Mouse (Mus musculus) left cerebral cortex, postnatal 25 days (tissue): ENCODE data around the gene Ppp1r12c. TPM values are rescaled to one million over a fixed set of nuclear protein-coding genes. Genes with fewer than 3 reads are reported as not detected.
"Not testable (repeated sequence)": the region's sequence is repeated elsewhere in the genome, so short reads cannot be mapped to it uniquely, and the experiment has no call there.

Source experiments
- DNase-seq, 2 experiments: peaks; one replicate each; pipeline ENCODE4 v3.0.0; 2022; ENCODE audit warnings: low spot score in 2 of 2, mixed read lengths in 1 of 2
- intact Hi-C: fragments of 180-260 bp; cut with DNase I; formaldehyde crosslinking; loops from one replicate; pipeline ENCODE4 v1.15.1; 2025
- total RNA-seq, 2 experiments: library from RNA; stranded (reverse); gene quantifications; 2 replicates each; pipeline ENCODE4 v1.2.3; 2021

Gene Ppp1r12c
- 100 to 1,000 TPM; 131 to 156 TPM for total RNA-seq

DNA sequence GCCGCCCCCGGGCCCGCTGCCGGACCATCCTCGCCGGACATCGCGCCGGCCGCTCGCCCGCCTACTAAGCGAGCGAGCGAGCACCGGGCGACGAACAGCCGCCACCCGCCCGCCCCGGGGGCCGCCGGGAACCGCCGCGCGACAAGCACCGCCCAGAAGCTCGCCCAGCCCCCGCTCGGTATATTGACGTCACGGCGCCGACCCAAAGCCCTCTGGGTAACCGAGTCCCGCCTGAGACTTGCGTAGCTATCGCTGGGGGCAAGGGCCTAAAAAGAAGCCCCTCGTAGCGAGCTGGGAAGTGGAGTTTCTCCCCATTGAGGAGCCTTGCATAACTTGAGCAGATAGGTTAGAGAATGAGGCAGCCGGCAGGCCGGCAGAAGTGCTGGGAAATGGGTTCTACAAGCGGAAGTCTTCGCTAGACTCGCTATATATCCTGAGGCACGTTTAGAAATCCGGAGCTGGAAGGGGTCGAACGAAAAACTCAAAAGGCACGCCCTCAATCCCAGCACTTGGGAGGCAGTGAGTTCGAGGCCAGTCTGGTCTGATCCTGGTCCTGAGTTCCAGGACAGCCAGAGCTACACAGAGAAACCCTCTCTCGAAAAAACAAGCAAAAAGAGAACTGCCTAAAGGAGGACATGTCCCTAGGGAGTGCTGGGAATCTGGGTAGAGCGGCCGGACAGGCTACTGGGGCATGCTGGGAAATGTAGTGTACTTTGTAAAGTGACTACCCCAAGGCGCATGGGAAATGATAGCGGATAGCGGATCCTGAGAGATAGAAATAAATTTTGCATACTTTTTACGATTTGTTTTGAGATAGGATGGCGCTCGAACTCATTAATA lies at the start of gene Ppp1r12c:
TSS of gene Ppp1r12c (minus strand) at position 123 of the 840 bp plus-strand sequence.
- intact Hi-C loops = loop anchor here (2.0 to 10.0 kb wide), 2 partner anchors 23 to 807 kb away; partner anchors contain the start of genes Mboat7 and Tsen34
- DNase-seq = peak; percentile 96 to 97

DNA sequence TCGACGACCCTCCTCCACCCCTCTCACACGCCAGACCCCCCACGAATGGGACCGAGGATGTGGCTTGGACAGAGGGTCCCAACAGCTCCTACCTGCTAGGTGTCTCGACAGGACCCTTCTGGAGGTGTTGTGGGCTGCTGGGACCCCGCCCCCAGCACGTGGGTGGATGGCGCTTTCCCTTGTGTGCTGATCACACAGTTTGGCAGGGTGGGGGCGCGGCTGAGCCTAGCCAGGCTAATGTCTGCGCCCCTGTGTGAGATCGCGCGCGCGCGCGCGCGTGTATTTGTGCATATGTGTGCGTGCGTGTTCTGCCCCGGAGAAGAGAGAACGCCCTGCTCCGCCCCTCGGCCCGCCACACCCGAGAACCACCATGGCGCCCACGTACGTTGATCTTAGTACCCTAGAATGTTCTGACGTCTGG lies 45.8 kb upstream of the Ppp1r12c start, which contains the start of gene Syt5:
TSS of gene Syt5 (minus strand) at position 321 of the 421 bp plus-strand sequence.
- intact Hi-C loops = loop anchor here (5.0 kb wide), 1 partner anchor 265 kb away; the partner anchor contains the start of gene Ube2s
- DNase-seq = peak; percentile 74 to 79

DNA sequence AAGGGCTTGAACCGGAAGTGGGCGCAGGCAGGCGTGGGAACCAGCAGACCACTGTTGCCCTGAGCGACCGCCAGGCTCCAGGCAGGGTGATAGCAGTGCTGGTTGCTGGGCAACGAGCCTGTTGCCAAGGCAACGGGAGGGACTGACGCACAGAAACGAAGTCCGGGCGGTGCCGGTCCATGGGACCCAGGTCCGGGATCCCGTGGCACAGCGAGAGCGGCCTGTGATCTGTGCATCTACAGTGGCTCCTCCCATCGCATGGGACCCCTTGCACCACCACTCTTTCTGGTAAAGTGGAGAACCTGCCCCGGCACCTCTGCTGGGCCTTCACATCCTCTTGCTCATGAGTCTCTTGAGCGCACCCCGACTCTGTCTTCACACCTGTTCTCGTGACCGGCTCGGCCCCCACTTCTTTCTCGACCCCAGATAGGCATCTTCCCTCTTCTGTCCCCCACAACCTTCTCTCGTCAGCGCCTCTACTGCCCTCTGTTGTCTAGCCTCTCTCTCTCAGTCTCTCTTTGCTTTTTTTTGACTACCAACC lies 45.2 kb upstream of the Ppp1r12c start:
- peak; percentile 97 to 98 for DNase-seq
- intact Hi-C loops = loop anchor here (5.0 kb wide), 1 partner anchor 266 kb away; the partner anchor contains the start of gene Ube2s

DNA sequence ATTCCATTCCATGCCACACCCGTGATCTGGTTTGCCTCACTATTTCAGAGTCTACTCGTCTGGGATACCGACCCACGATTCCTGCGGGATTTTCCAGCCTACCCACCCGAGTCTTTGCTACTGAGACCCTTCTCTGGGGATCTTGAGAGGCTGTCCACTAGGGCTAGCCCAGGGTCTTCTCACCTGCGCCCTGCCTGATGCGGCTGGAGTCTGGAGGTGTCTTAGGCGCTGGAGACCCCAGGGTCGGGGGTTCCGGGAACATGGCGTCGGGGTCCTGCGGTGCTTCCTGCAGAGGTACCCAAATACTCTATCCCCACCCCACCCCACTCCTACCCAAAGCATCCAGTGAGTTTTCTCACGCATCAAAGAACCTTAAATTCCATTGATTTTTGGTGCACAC lies 44.6 kb upstream of the Ppp1r12c start:
- peak; percentile 18 to 33 for DNase-seq
- intact Hi-C loops = loop anchor here (5.0 kb wide), 1 partner anchor 266 kb away; the partner anchor contains the start of gene Ube2s

DNA sequence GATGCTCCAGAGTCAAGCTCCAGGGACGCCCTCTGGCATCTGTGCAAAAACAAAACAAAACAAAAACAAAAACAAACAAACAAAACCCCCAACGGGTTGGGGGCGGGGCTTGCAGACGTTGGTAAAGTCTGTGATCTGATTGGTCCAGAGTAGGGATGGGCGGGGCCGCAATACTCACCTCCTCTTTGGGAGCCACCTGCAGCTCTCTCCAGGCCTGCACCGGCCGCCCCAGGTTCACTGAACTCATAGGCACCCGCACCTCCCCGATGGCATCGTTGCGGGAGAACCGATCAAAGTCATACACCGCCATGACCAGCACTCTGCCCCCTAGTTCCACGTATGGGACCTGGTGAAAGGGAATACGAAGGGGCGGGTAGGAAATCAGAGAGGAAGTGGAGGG lies 40.5 kb upstream of the Ppp1r12c start:
- DNase-seq = no peak
- intact Hi-C loops = no loop called here

DNA sequence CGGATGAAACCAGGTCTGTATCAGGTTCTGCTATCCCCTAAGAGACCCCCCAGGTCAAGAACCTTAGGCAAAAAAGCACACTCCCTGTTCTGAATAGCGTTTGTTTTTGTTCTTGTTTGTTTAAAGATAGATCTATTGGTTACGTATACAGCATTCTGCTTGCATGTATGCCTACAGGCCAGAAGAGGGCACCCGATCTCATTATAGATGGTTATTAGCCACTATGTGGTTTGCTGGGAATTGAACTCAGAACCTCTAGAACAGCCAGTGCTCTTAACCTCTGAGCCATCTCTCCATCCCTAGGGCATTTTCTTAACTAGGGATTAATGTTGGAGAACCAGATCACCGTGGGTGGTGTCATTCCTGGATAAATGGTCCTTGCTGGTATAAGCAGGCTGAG lies 39.9 kb upstream of the Ppp1r12c start:
- intact Hi-C loops = no loop called here

DNA sequence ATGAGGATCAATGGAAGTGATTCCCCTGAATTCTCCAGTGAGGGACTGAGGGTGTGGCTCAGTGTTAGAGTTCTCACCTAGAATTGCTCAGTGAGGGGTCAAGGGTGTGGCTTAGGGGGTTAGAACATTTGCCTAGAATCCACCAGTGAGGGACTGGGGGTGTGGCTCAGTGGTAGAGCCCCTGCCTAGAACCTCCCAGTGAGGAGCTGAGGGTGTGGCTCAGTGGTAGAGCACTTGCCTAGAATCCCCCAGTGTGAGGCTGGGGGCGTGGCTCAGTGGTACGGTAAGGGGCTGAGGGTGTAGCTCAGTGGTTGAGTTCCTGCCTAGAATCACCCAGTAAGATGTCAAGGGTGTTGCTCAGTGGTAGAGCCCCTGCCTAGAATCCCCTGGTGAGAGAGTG lies 37.5 kb upstream of the Ppp1r12c start:
- intact Hi-C loops = no loop called here
- no peak for DNase-seq

More for the DNA sequence above, 39.9 kb upstream of the Ppp1r12c start:
- no peak for DNase-seq

DNA sequence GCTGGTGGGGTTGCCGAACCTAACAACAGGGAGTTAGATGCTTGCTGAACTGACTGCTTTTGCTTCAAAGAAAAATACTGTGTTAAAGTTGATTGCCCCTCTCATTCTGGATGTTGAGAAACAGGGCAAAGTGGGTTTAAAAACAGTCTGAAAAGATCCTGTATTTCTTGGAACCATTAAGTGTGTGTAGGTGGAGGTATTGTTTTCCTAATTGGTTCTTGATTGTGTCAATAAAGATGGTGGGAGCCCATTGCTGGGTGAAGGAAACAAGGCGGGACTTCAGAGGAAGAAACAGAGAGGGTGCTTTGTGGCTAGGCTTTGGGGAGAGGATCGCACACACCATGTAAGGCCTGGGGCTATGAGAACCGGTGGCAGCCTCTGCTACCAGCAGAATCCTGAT lies 35.7 kb upstream of the Ppp1r12c start:
- DNase-seq = no peak
- intact Hi-C loops = no loop called here

DNA sequence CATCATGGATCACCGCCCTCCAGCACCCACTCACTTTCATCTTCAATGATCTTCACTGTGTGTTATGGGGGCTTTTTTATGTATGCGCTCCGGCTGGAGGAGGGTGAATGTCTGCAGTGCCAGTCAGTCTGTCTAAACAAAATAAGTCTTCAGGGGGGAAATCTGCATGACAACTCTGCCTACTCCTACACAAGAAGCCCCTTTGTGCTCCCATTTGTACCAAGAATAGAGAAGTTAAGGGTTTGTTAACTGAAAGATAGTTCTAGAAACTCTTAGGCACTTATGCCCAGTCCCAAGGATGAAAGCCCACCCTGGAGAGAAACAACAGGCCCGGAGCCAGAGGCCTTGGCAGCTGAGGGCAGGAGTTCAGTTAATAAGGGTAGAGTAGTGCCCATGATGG lies 34.9 kb upstream of the Ppp1r12c start:
- intact Hi-C loops = no loop called here
- DNase-seq = no peak

DNA sequence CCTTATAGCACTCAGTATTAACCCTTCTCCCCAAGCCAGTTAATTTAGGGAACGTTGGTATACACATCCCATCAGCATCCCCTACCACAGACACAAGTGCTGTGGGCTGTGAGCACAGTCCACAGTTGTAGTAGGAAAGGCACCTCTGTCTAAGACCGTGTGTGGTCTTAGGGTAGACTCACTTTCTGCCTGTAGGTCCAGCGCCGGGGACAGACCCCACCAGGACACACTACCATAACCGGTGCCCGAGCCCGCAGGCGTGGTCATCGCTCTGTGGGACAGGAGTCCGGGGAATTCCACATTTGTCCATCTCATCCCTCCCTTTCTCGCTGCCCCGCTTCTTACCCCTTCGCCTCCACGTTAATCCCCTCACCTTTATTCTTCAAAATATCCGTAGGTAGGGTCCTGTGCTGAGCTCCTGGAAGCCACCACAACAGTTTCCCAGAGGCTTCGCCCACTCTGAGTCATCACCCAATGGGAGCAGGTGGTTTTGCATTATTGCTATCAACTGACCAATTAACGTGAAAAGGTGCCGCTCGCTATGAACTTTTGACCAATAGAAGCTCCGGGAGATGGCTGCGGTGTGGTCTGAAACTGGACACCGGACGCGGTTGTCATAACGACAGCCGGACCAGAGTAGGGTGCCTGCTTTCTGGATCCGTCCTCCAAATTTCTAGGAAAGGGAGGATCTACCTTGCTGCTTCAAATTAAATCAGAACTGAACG lies 30.7 kb upstream of the Ppp1r12c start, which contains the start of gene Dnaaf3:
TSS of gene Dnaaf3 (minus strand) at position 449 of the 725 bp plus-strand sequence.
- DNase-seq = no peak
- intact Hi-C loops = no loop called here

DNA sequence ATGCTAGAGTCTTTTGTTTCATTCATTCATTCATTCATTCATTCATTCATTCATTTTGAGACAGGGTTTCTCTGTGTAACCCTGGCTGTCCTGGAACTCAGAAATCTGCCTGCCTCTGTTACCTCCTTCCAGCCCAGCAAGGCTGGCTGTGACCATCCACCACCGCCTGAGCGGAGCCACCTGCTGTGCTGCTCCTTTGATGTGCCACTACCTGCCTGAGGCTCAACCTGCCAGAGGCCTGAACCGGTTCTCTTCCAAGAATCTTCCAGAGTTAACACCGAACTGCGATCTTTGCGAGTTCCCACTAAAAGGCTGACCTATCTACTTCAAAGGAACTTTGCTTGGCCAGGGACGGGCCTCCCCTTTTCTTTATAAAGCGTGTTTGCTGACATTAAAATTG lies 28.7 kb upstream of the Ppp1r12c start:
- DNase-seq, intact Hi-C loops: not testable (repeated sequence)

DNA sequence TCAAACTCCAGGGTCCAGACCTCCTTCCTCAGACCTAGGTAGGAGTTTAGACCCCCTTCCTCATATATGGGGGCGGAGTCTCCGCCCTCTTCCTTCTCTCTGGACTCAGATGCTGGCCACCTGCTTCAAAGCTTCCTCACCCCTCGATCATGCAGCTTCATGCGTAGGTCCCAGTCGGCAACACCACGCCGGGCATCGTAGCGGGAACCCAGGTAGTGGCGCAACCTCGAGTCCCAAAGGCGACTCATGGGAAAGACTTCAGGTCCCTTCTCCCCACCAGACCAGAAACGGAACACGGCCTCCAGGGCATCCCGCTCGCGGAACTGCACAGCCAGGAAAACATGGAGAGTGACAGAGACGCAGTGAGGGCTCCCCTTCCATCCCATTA lies 25.8 kb upstream of the Ppp1r12c start:
- DNase-seq = no peak
- intact Hi-C loops = loop anchor here (2.0 kb wide), 1 partner anchor 16 kb away; no protein-coding TSS in a partner anchor

DNA sequence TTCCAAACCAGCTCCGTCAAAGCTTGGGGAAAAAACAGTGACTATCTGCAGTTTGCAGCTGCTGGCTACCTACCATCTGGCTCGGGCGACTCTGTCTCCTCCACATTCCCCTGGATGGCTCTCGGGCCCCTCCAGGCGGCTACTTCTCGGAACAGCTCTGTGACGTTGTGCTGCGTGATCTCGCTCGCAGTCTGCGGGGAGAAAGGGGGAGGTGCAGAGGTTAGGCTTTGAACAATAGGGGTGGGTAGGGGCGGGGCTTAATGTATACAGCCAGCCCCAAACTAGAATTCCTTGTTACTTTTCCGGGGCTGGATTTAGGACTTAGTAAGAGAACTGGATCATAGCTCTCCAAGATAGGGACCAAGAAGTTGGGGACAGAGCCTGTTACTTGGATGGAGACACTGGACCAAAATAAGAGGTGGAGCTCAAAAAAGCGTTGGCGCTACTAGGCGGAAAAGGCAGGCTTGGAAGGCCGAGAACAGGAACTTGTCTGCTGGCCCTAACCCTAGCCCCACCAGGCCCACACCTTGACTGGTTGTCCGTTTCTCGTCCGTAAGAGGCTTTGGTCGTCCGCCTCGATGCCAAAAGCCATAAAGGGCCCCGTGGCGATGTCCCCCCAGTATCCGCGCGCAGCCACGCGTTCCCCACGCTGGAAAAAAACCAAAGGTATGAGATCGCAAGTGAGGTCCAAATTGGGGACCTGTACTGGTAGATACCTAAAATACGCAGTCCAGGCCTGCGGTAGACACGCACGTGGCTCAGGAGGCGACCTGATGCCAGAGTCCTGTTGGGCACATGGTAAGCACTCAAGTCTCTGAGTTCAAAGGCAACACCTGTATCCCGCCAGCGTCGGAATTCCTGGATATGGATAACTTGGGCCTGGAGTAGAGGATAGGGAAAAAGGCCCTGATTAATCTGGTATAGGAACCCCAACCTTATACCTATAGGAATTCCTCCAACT lies 25.1 kb upstream of the Ppp1r12c start:
- intact Hi-C loops = loop anchor here (2.0 kb wide), 1 partner anchor 16 kb away; no protein-coding TSS in a partner anchor
- DNase-seq = peak; percentile 69 to 78

DNA sequence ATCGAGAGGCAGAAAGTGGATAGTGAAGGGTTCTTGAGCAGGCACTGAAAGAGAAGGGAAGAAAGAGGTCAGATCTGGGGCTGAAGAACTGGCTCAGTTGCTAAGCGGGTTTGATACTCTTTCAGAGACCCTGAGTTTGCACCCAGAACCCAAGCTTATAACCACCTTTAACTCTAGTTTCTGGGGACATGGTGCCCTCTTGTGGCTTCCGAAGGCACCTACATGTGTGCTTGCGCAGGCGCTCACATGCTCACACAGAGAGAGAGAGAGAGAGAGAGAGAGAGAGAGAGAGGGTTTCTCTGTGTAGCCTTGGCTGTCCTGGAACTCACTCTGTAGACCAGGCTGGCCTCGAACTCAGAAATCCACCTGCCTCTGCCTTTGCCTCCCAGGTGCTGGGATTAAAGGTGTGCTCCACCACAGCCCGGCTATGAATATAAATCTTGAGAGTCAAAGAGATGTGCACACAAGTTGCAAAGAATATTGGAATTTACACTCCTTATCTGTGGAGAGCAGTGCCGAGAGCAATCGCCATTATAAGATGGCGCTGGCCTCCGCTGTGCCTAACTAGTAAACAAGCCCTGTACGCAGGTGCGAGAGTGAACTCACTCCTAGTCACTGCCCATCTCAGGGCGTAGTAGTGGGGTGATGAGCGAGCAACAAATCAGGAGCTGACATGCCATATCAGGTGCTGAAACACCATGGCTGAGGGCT lies 22.9 kb upstream of the Ppp1r12c start, which contains the start of gene Tnni3:
TSS of gene Tnni3 (minus strand) at position 18 of the 711 bp plus-strand sequence.
- DNase-seq = peak; percentile 31 to 56
- intact Hi-C loops = loop anchor here (2.0 kb wide), 2 partner anchors 46 to 94 kb away; no protein-coding TSS in a partner anchor

DNA sequence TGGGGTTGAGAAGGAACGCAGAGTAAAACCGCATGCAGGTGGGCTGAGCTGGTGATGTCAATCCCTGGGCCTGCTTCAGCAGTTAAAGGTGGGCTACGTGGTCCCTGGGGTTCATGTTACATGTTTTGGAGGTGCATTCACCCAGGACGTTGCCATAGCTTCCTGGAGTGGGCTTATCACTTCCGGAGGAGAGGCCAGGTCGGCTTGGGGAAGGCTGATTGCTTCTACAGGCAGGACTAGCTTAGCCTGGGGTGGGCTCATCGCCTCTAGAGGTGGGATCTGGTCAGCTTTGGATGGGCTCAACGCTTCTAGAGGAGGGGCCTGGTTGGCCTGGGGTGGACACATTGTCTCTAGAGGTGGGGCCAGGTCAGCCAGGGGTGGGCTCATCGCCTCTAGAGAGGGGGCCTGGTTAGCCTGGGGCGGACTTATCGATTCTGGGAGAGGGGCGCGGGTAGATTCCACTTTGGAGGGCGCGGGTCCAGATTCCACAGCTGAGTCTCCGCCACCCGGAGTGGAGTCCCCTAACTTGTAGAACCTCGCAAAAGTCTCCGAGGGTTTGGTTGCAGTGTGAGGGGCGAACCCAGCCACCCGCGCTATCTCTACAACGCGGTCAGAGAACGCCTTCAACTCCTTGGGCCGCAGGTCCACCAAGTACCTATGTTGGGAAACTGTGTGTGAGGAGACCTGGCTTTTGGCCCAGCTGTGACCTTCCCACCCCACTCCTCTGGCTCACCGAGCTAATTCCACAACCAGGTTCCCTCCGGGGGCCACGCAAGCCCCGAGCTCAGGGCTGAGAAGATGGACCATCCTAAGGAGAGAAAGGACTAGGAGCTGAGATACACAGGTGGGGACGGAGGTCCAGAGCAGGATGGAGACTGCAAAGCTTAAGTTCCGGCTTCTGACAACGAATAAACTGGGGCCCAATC lies 22.0 kb upstream of the Ppp1r12c start:
- intact Hi-C loops = loop anchor here (2.0 kb wide), 2 partner anchors 45 to 93 kb away; no protein-coding TSS in a partner anchor
- no peak for DNase-seq

DNA sequence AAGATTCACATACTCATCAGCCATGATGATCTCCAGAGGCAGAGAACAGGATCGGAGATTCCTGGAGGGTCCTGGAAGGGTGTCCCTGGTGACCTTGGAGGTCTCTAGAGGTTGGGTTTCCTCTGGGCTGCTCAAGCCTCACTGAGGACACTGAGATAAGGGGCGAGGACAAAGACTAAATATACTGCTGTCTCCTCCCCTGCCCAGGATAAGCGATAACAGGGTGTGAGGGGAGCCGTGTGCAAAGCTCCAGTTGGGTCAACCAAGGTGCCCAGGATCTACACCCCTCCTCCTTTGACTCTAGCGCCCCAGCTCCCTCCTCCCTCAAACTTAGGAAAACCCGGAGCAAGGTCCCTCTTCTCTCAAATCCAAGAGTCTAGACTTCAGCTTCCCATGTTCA lies 20.8 kb upstream of the Ppp1r12c start:
- DNase-seq = no peak
- intact Hi-C loops = no loop called here
